Mouse (Mus musculus) liver, embryonic 13.5 days (tissue): Measurements from ENCODE around the gene Cse1l. TPM values are rescaled to one million over a fixed set of nuclear protein-coding genes. Genes with fewer than 3 reads are reported as not detected.
A peak's percentile ranks its signal among the peaks of the same experiment; 100 is the strongest.

Experiments
- ATAC-seq: fragments of 200-750 bp; cut with Nextera tagmentation; 2 replicates; pipeline ENCODE4 v1.8.0; 2017; ENCODE audit warnings: low read depth, mild to moderate bottlenecking, moderate number of reproducible peaks, moderate library complexity
- DNase-seq: peaks from one replicate; pipeline ENCODE4 v3.0.0; 2022
- H3K27ac ChIP-seq: fragments of 300-500 bp; sonication (generic); 2 replicates; pipeline ENCODE4 v1.5.1; 2015; ENCODE audit warnings: moderate library complexity, mild to moderate bottlenecking, inconsistent platforms
- H3K27me3 ChIP-seq: fragments of 300-500 bp; sonication (generic); 2 replicates; pipeline ENCODE4 v1.6.1; 2015; ENCODE audit warnings: mild to moderate bottlenecking, inconsistent platforms
- H3K36me3 ChIP-seq: fragments of 300-500 bp; sonication (generic); 2 replicates; pipeline ENCODE4 v1.6.1; 2015; ENCODE audit warnings: mild to moderate bottlenecking, inconsistent platforms
- H3K4me1 ChIP-seq: fragments of 300-500 bp; sonication (generic); replicated peaks from 2 replicates; pipeline ENCODE4 v1.6.1; 2015; ENCODE audit warnings: inconsistent platforms
- H3K4me2 ChIP-seq: fragments of 300-500 bp; sonication (generic); 2 replicates; pipeline ENCODE4 v1.6.1; 2015; ENCODE audit warnings: inconsistent platforms, mild to moderate bottlenecking, moderate library complexity
- H3K4me3 ChIP-seq: fragments of 300-500 bp; sonication (generic); replicated peaks from 2 replicates; pipeline ENCODE4 v1.5.1; 2015; ENCODE audit warnings: mild to moderate bottlenecking, inconsistent platforms
- H3K9ac ChIP-seq: fragments of 300-500 bp; sonication (generic); 2 replicates; pipeline ENCODE4 v1.6.1; 2015; ENCODE audit warnings: mild to moderate bottlenecking, inconsistent platforms
- H3K9me3 ChIP-seq: fragments of 300-500 bp; sonication (generic); replicated peaks from 2 replicates; pipeline ENCODE4 v1.6.1; 2016; ENCODE audit warnings: inconsistent platforms
- WGBS: fragments of 180-500 bp; shearing (Covaris S2); methylation state at CpG from one replicate; pipeline ENCODE4 v1.1.7; 2015; ENCODE audit not compliant: insufficient replicate concordance; 5-methylcytosine and 5-hydroxymethylcytosine counted together
- polyA plus RNA-seq: library from polyadenylated mRNA; unstranded; fragments of >200 nt; fragmentation: Nextera tagmentation; extraction: Ambion mirVana; gene quantifications from 2 replicates; pipeline ENCODE4 v1.2.1, GENCODE M21; 2015

Gene Cse1l
- polyA plus RNA-seq = 69.3 and 92.1 TPM in 2 replicates

- no peaks in the 10 kb centered on the region for H3K9me3 ChIP-seq
- H3K36me3 ChIP-seq = peaks cover 21% of the 10 kb centered on the region
- peak within 1 kb of the TSS; percentile 86 for H3K4me2 ChIP-seq
- H3K4me3 ChIP-seq = peak within 1 kb of the TSS; percentile 85
- no peaks in the 10 kb centered on the region for H3K27me3 ChIP-seq
- peak; percentile 96 for ATAC-seq
- peak within 1 kb of the TSS; percentile 95 for H3K9ac ChIP-seq
- WGBS = under 1% methylated on average over 77 of the region's 80 CpGs
- peaks cover 43% of the 10 kb centered on the region for H3K4me1 ChIP-seq
- DNase-seq = peak; percentile 93
- H3K27ac ChIP-seq = peak within 1 kb of the TSS; percentile 98
Observed at GRCm38 (mm10) chr2:166905711-166906522, at the start of gene Cse1l. Gene Cse1l (plus strand): TSS chr2:166906040.

GRCm38 (mm10) chr2:166856366-166856765 lies 49.5 kb upstream of the Cse1l start:
- H3K9ac ChIP-seq = no peak overlapping the region
- no peak overlapping the region for H3K4me2 ChIP-seq
- H3K27me3 ChIP-seq = no peaks in the 10 kb centered on the region
- WGBS = 76% methylated on average over 6 of the region's 6 CpGs
- ATAC-seq = no peak
- no peak for DNase-seq
- H3K4me1 ChIP-seq = no peaks in the 10 kb centered on the region
- H3K36me3 ChIP-seq = peaks cover 93% of the 10 kb centered on the region
- H3K4me3 ChIP-seq = no peak overlapping the region
- 0 out of 2 replicates have a peak, but pooled peaks cover 3% of the 10 kb centered on the region for H3K9me3 ChIP-seq
- H3K27ac ChIP-seq = no peak overlapping the region

GRCm38 (mm10) chr2:166857118-166857517 lies 48.7 kb upstream of the Cse1l start:
- Histone ChIP-seq H3K9me3 (0 out of 2 replicates have a peak, but pooled peaks cover 2% of the 10 kb centered on the region), H3K4me3 (no peak overlapping the region), H3K4me2 (no peak overlapping the region), H3K9ac (no peak overlapping the region), H3K27ac (no peak overlapping the region), H3K36me3 (peaks cover 93% of the 10 kb centered on the region), H3K27me3 (no peaks in the 10 kb centered on the region), H3K4me1 (no peaks in the 10 kb centered on the region)
- 85% methylated on average over 2 of the region's 2 CpGs for WGBS
- DNase-seq (no peak), ATAC-seq (no peak)

- Histone ChIP-seq H3K36me3 (peaks cover 93% of the 10 kb centered on the region), H3K4me1 (no peaks in the 10 kb centered on the region), H3K27me3 (no peaks in the 10 kb centered on the region), H3K4me2 (no peak overlapping the region), H3K4me3 (no peak overlapping the region), H3K9me3 (no peaks in the 10 kb centered on the region), H3K27ac (no peak overlapping the region), H3K9ac (no peak overlapping the region)
- ATAC-seq = no peak
- no peak for DNase-seq
- WGBS = 75% methylated on average over 7 of the region's 7 CpGs
Observed at GRCm38 (mm10) chr2:166859214-166859613, 46.6 kb upstream of the Cse1l start.

GRCm38 (mm10) chr2:166862505-166862904 lies 43.3 kb upstream of the Cse1l start:
- 84% methylated on average over 3 of the region's 3 CpGs for WGBS
- H3K36me3 ChIP-seq = peaks cover 95% of the 10 kb centered on the region

GRCm38 (mm10) chr2:166865476-166865875 lies 40.4 kb upstream of the Cse1l start:
- 76% methylated on average over 10 of the region's 10 CpGs for WGBS

More at GRCm38 (mm10) chr2:166862505-166862904, 43.3 kb upstream of the Cse1l start:
- no peak for DNase-seq
- no peaks in the 10 kb centered on the region for H3K9me3 ChIP-seq
- no peaks in the 10 kb centered on the region for H3K27me3 ChIP-seq
- H3K27ac ChIP-seq = no peak overlapping the region
- no peaks in the 10 kb centered on the region for H3K4me1 ChIP-seq
- ATAC-seq = no peak
- H3K9ac ChIP-seq = no peak overlapping the region
- H3K4me2 ChIP-seq = no peak overlapping the region
- H3K4me3 ChIP-seq = no peak overlapping the region

GRCm38 (mm10) chr2:166870271-166870865 lies 35.5 kb upstream of the Cse1l start:
- peaks cover 95% of the 10 kb centered on the region for H3K36me3 ChIP-seq

More at GRCm38 (mm10) chr2:166865476-166865875, 40.4 kb upstream of the Cse1l start:
- Histone ChIP-seq H3K4me2 (no peak overlapping the region), H3K27ac (no peak overlapping the region), H3K4me3 (no peak overlapping the region), H3K27me3 (no peaks in the 10 kb centered on the region), H3K4me1 (peaks cover 7% of the 10 kb centered on the region), H3K9me3 (no peaks in the 10 kb centered on the region), H3K9ac (no peak overlapping the region), H3K36me3 (peaks cover 96% of the 10 kb centered on the region)
- ATAC-seq (no peak), DNase-seq (no peak)

GRCm38 (mm10) chr2:166870899-166871298 lies 34.9 kb upstream of the Cse1l start:
- Histone ChIP-seq H3K4me2 (no peak overlapping the region), H3K36me3 (peaks cover 94% of the 10 kb centered on the region), H3K27me3 (no peaks in the 10 kb centered on the region), H3K4me1 (peaks cover 15% of the 10 kb centered on the region), H3K9me3 (no peaks in the 10 kb centered on the region), H3K4me3 (no peak overlapping the region), H3K27ac (no peak overlapping the region), H3K9ac (no peak overlapping the region)
- DNase-seq (peak; percentile 35), ATAC-seq (peak; percentile 73)
- WGBS = 55% methylated on average over 10 of the region's 10 CpGs

More at GRCm38 (mm10) chr2:166870271-166870865, 35.5 kb upstream of the Cse1l start:
- 84% methylated on average over 20 of the region's 20 CpGs for WGBS
- Histone ChIP-seq H3K9me3 (no peaks in the 10 kb centered on the region), H3K9ac (no peak overlapping the region), H3K27me3 (no peaks in the 10 kb centered on the region), H3K4me1 (peaks cover 15% of the 10 kb centered on the region), H3K4me3 (no peak overlapping the region), H3K27ac (no peak overlapping the region), H3K4me2 (no peak overlapping the region)
- ATAC-seq (no peak), DNase-seq (no peak)

- 82% methylated on average over 10 of the region's 10 CpGs for WGBS
- Histone ChIP-seq H3K27ac (no peak overlapping the region), H3K4me1 (peaks cover 15% of the 10 kb centered on the region), H3K9ac (no peak overlapping the region), H3K27me3 (no peaks in the 10 kb centered on the region), H3K4me2 (no peak overlapping the region), H3K4me3 (no peak overlapping the region), H3K9me3 (no peaks in the 10 kb centered on the region), H3K36me3 (peaks cover 94% of the 10 kb centered on the region)
- ATAC-seq (no peak), DNase-seq (no peak)
Observed at GRCm38 (mm10) chr2:166874675-166875280, 31.1 kb upstream of the Cse1l start.

GRCm38 (mm10) chr2:166875561-166875960 lies 30.3 kb upstream of the Cse1l start:
- H3K36me3 ChIP-seq = peaks cover 88% of the 10 kb centered on the region
- no peaks in the 10 kb centered on the region for H3K9me3 ChIP-seq

GRCm38 (mm10) chr2:166876331-166876730 lies 29.5 kb upstream of the Cse1l start:
- Histone ChIP-seq H3K9me3 (no peaks in the 10 kb centered on the region), H3K27me3 (no peaks in the 10 kb centered on the region), H3K4me2 (no peak overlapping the region), H3K36me3 (peaks cover 87% of the 10 kb centered on the region), H3K27ac (no peak overlapping the region), H3K9ac (no peak overlapping the region), H3K4me1 (no peaks in the 10 kb centered on the region), H3K4me3 (no peak overlapping the region)
- DNase-seq (no peak), ATAC-seq (no peak)
- 89% methylated on average over 10 of the region's 10 CpGs for WGBS

More at GRCm38 (mm10) chr2:166875561-166875960, 30.3 kb upstream of the Cse1l start:
- Histone ChIP-seq H3K27me3 (no peaks in the 10 kb centered on the region), H3K9ac (no peak overlapping the region), H3K27ac (no peak overlapping the region), H3K4me3 (no peak overlapping the region), H3K4me2 (no peak overlapping the region), H3K4me1 (peaks cover 7% of the 10 kb centered on the region)
- DNase-seq (no peak), ATAC-seq (no peak)
- WGBS = 88% methylated on average over 6 of the region's 6 CpGs
